Mouse (Mus musculus) ovary, postnatal 14 days (tissue): ENCODE results near the gene Lipk.

Experiments
- DNase-seq: peaks from one replicate; pipeline ENCODE4 v3.0.0; 2022; ENCODE audit warnings: low spot score

Lipk gene

GRCm38 (mm10) chr19:34008002-34008401, at the start of gene Lipk:
Gene Lipk (plus strand): TSS chr19:34008290.
- no peak for DNase-seq

GRCm38 (mm10) chr19:33960887-33961286, 47.2 kb upstream of the Lipk start, which contains the start of gene Lipf:
Gene Lipf (plus strand): TSS chr19:33961187.
- DNase-seq: no peak

- no peak for DNase-seq
Observed at GRCm38 (mm10) chr19:33979007-33979406, 29.1 kb upstream of the Lipk start.

GRCm38 (mm10) chr19:33983043-33983442, 25.0 kb upstream of the Lipk start:
- DNase-seq: no peak

GRCm38 (mm10) chr19:34021440-34022172, 13.5 kb downstream of the Lipk start:
- DNase-seq: no peak

GRCm38 (mm10) chr19:34022759-34023158, 14.7 kb downstream of the Lipk start:
- DNase-seq: no peak

GRCm38 (mm10) chr19:34039731-34040130, 31.6 kb downstream of the Lipk start:
- DNase-seq: no peak

- DNase-seq: no peak
Observed at GRCm38 (mm10) chr19:34043008-34043407, 34.9 kb downstream of the Lipk start.

GRCm38 (mm10) chr19:34049371-34050039, 41.4 kb downstream of the Lipk start:
- DNase-seq: no peak

GRCm38 (mm10) chr19:34051502-34051901, 43.4 kb downstream of the Lipk start:
- no peak for DNase-seq

GRCm38 (mm10) chr19:34063547-34063946, 55.5 kb downstream of the Lipk start:
- DNase-seq: no peak

GRCm38 (mm10) chr19:34064059-34064458, 56.0 kb downstream of the Lipk start:
- no peak for DNase-seq

- DNase-seq: no peak
Observed at GRCm38 (mm10) chr19:34066779-34067472, 58.8 kb downstream of the Lipk start, which contains the start of gene Lipn. Gene Lipn (plus strand): TSS chr19:34067358.

GRCm38 (mm10) chr19:34074239-34074638, 66.1 kb downstream of the Lipk start:
- DNase-seq: no peak

GRCm38 (mm10) chr19:34078130-34078529, 70.0 kb downstream of the Lipk start:
- DNase-seq: no peak

GRCm38 (mm10) chr19:34089011-34089680, 81.1 kb downstream of the Lipk start:
- DNase-seq: no peak

- no peak for DNase-seq
Observed at GRCm38 (mm10) chr19:34095381-34095780, 87.3 kb downstream of the Lipk start.

GRCm38 (mm10) chr19:34096228-34096627, 88.1 kb downstream of the Lipk start:
- no peak for DNase-seq
